Mouse (Mus musculus) MEL (cell line): Measurements from ENCODE around the gene C2. TPM values are rescaled to one million over a fixed set of nuclear protein-coding genes. Genes with fewer than 3 reads are reported as not detected.

Experiments used
- DNase-seq: peaks from one replicate; pipeline ENCODE4 v3.0.0; 2011; ENCODE audit warnings: low read depth, low spot score
- H3K27ac ChIP-seq: 2 replicates; pipeline ENCODE4 v1.5.1; 2012; ENCODE audit warnings: low read depth, mild to moderate bottlenecking, control low read depth, low read length, moderate library complexity; ENCODE audit not compliant: control insufficient read depth
- H3K27me3 ChIP-seq, 2 experiments: fragments of 150-350 bp in 1 of 2; sonication (generic) in 1 of 2; 2 replicates each; pipeline ENCODE4 v1.6.1; 2012; ENCODE audit warnings: low read length in 2 of 2, mild to moderate bottlenecking in 2 of 2, improper control_type of control experiment in 1 of 2, moderate library complexity in 1 of 2; ENCODE audit not compliant: insufficient read depth in 2 of 2, control insufficient read depth in 1 of 2
- H3K36me3 ChIP-seq, 2 experiments: 2 replicates each; pipeline ENCODE4 v1.6.1; 2012 to 2014; ENCODE audit warnings: low read length in 2 of 2, improper control_type of control experiment in 1 of 2, inconsistent platforms in 1 of 2, mild to moderate bottlenecking in 1 of 2; ENCODE audit not compliant: insufficient read depth in 2 of 2, control insufficient read depth in 1 of 2
- H3K4me1 ChIP-seq, 2 experiments: fragments of 150-350 bp in 1 of 2; sonication (generic) in 1 of 2; 2 replicates each; pipeline ENCODE4 v1.6.1; 2012; ENCODE audit warnings: low read length in 2 of 2, improper control_type of control experiment in 1 of 2, mild to moderate bottlenecking in 1 of 2; ENCODE audit not compliant: insufficient read depth in 2 of 2, control insufficient read depth in 1 of 2
- H3K4me3 ChIP-seq, 2 experiments: fragments of 150-350 bp in 1 of 2; sonication (generic) in 1 of 2; 2 replicates each; pipeline ENCODE4 v1.5.1; 2012; ENCODE audit warnings: low read depth in 2 of 2, low read length in 2 of 2, mild to moderate bottlenecking in 2 of 2, moderate library complexity in 2 of 2, control low read depth in 1 of 2, improper control_type of control experiment in 1 of 2; ENCODE audit not compliant: control insufficient read depth in 1 of 2, insufficient read depth in 1 of 2
- H3K79me2 ChIP-seq: 2 replicates; pipeline ENCODE4 v1.6.1; 2012; ENCODE audit warnings: mild to moderate bottlenecking, low read length, moderate library complexity; ENCODE audit not compliant: control insufficient read depth, poor library complexity, insufficient read depth
- H3K9ac ChIP-seq: 2 replicates; pipeline ENCODE4 v1.6.1; 2012; ENCODE audit warnings: low read depth, mild to moderate bottlenecking, control low read depth, low read length, moderate library complexity; ENCODE audit not compliant: control insufficient read depth, poor library complexity, severe bottlenecking
- H3K9me3 ChIP-seq: fragments of 150-350 bp; sonication (generic); replicated peaks from 2 replicates; pipeline ENCODE4 v1.6.1; 2012; ENCODE audit warnings: mild to moderate bottlenecking, low read length, improper control_type of control experiment, moderate library complexity; ENCODE audit not compliant: insufficient read depth
- BHLHE40 ChIP-seq: IDR thresholded peaks from 2 replicates; pipeline ENCODE4 v1.6.1; 2012; ENCODE audit warnings: low read depth, mild to moderate bottlenecking, inconsistent platforms, low read length, improper control_type of control experiment, borderline replicate concordance
- CTCF ChIP-seq, 3 experiments: IDR thresholded peaks in 2 of 3; conservative IDR thresholded peaks in 1 of 3; 2 replicates each; pipeline ENCODE4 v1.5.1; 2011 to 2012; ENCODE audit warnings: low read length in 3 of 3, low read depth in 2 of 3, mild to moderate bottlenecking in 2 of 3, improper control_type of control experiment in 1 of 3, inconsistent platforms in 1 of 3, mixed read lengths in 1 of 3, moderate library complexity in 1 of 3; ENCODE audit not compliant: control insufficient read depth in 1 of 3, insufficient read depth in 1 of 3, poor library complexity in 1 of 3, severe bottlenecking in 1 of 3
- E2F4 ChIP-seq: IDR thresholded peaks from 2 replicates; pipeline ENCODE4 v1.6.1; 2011; ENCODE audit warnings: low read depth, low read length, improper control_type of control experiment, borderline replicate concordance
- ELF1 ChIP-seq: IDR thresholded peaks from 2 replicates; pipeline ENCODE4 v1.6.1; 2014; ENCODE audit warnings: low read depth, mild to moderate bottlenecking, inconsistent platforms, low read length, improper control_type of control experiment, moderate library complexity
- ETS1 ChIP-seq: IDR thresholded peaks from 2 replicates; pipeline ENCODE4 v1.6.1; 2012; ENCODE audit warnings: low read depth, mild to moderate bottlenecking, inconsistent platforms, low read length, improper control_type of control experiment, moderate library complexity
- GABPA ChIP-seq: IDR thresholded peaks from 2 replicates; pipeline ENCODE4 v1.6.1; 2012; ENCODE audit warnings: low read depth, mild to moderate bottlenecking, inconsistent platforms, low read length, improper control_type of control experiment, moderate library complexity
- JUND ChIP-seq: IDR thresholded peaks from 2 replicates; pipeline ENCODE4 v1.6.1; 2011; ENCODE audit warnings: low read depth, mild to moderate bottlenecking, improper control_type of control experiment, low read length
- KAT2A ChIP-seq: conservative IDR thresholded peaks from 2 replicates; pipeline ENCODE4 v1.6.1; 2012; ENCODE audit warnings: low read depth, low read length, improper control_type of control experiment, inconsistent platforms
- MEF2A ChIP-seq: IDR thresholded peaks from 2 replicates; pipeline ENCODE4 v1.6.1; 2014; ENCODE audit warnings: low read depth, mild to moderate bottlenecking, inconsistent platforms, low read length, improper control_type of control experiment; ENCODE audit not compliant: poor library complexity, insufficient replicate concordance, severe bottlenecking; ENCODE audit errors: extremely low read depth
- MXI1 ChIP-seq: IDR thresholded peaks from 2 replicates; pipeline ENCODE4 v1.6.1; 2011; ENCODE audit warnings: mild to moderate bottlenecking, low read depth, low read length, improper control_type of control experiment
- NRF1 ChIP-seq: IDR thresholded peaks from 2 replicates; pipeline ENCODE4 v1.6.1; 2014; ENCODE audit warnings: low read depth, mild to moderate bottlenecking, inconsistent platforms, low read length, improper control_type of control experiment, moderate library complexity; ENCODE audit not compliant: poor library complexity, insufficient read depth, severe bottlenecking
- POLR2AphosphoS2 ChIP-seq: IDR thresholded peaks from 2 replicates; pipeline ENCODE4 v1.6.1; 2011; ENCODE audit warnings: low read length, improper control_type of control experiment
- RAD21 ChIP-seq: IDR thresholded peaks from 2 replicates; pipeline ENCODE4 v1.6.1; 2011; ENCODE audit warnings: mild to moderate bottlenecking, low read depth, low read length, improper control_type of control experiment
- RCOR1 ChIP-seq: IDR thresholded peaks from 2 replicates; pipeline ENCODE4 v1.6.1; 2012; ENCODE audit warnings: low read depth, mild to moderate bottlenecking, inconsistent platforms, low read length, improper control_type of control experiment
- SIN3A ChIP-seq: IDR thresholded peaks from 2 replicates; pipeline ENCODE4 v1.6.1; 2012; ENCODE audit warnings: low read length, improper control_type of control experiment, inconsistent platforms
- SMC3 ChIP-seq: IDR thresholded peaks from 2 replicates; pipeline ENCODE4 v1.6.1; 2011; ENCODE audit warnings: low read depth, low read length, improper control_type of control experiment
- TAL1 ChIP-seq: IDR thresholded peaks from 2 replicates; pipeline ENCODE4 v1.6.1; 2012; ENCODE audit warnings: mild to moderate bottlenecking, inconsistent platforms, low read length, moderate library complexity, mixed read lengths
- TBP ChIP-seq: IDR thresholded peaks from 2 replicates; pipeline ENCODE4 v1.8.0; 2011; ENCODE audit warnings: low read depth, low read length, improper control_type of control experiment
- ZNF384 ChIP-seq: IDR thresholded peaks from 2 replicates; pipeline ENCODE4 v1.6.1; 2012; ENCODE audit warnings: low read depth, mild to moderate bottlenecking, inconsistent platforms, low read length, improper control_type of control experiment
- polyA plus RNA-seq, 2 experiments: library from polyadenylated mRNA; stranded (reverse) in 1 of 2; unstranded in 1 of 2; fragments of >175 nt in 1 of 2; fragments of >200 nt in 1 of 2; gene quantifications; 2 replicates each; pipeline versions ENCODE4 v1.2.1 to v1.2.4; 2012; ENCODE audit warnings: low replicate concordance in 2 of 2, low read depth in 1 of 2; ENCODE audit not compliant: insufficient read length in 2 of 2, insufficient read depth in 1 of 2, missing spikeins in 1 of 2
- total RNA-seq: library from RNA; depleted of rRNA; stranded (reverse); fragments of 300-350 nt; gene quantifications from 2 replicates; pipeline ENCODE4 v1.2.3, GENCODE M21; 2012

Gene C2
- total and polyA plus RNA-seq, 3 experiments = 2.2 to 9.4 TPM; not detected in 1

DNA sequence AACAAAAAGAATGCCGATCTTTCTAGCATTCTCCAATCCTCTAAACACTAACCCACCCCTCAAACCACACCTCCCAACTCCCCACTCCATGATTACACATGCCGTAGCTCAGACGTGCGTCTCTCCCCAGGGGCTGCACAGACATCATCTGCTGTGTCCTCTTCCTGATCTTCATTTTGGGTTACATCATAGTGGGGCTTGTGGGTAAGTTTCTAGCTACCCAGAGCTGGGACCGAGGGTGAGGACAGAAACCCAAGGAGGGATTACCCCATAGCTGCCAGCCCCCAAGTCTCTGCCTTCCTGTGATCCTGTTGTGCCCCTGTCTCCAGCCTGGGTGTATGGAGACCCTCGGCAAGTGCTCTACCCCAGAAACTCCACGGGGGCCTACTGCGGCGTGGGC, 19.1 kb upstream of the C2 start:
- Histone ChIP-seq H3K9ac (no peak overlapping the region), H3K9me3 (no peaks in the 10 kb centered on the region), H3K36me3 (no peaks in the 10 kb centered on the region; a peak in 1 of 4 replicates), H3K27me3 (no peaks in the 10 kb centered on the region)
- no peak for TF ChIP-seq TAL1
- TF ChIP-seq CTCF (IDR thresholded peaks at IDR 0.05 in 2 of 3, conservative IDR thresholded peaks at IDR 0.05 in 1 of 3; ENCODE audit: control insufficient read depth in 1 of 3, insufficient read depth in 1 of 3, low read depth in 2 of 3, low read length in 3 of 3, poor library complexity in 1 of 3, severe bottlenecking in 1 of 3) = no peak
- TF ChIP-seq RAD21 = no peak
- TF ChIP-seq ELF1 = no peak
- no peak for TF ChIP-seq MEF2A
- no peak for TF ChIP-seq NRF1
- TF ChIP-seq JUND = no peak
- TF ChIP-seq SIN3A = no peak
- TF ChIP-seq SMC3 = no peak
- no peak for TF ChIP-seq MXI1
- no peak for TF ChIP-seq GABPA
- TF ChIP-seq BHLHE40 = no peak
- no peak for TF ChIP-seq TBP
- TF ChIP-seq POLR2AphosphoS2 = no peak
- no peak for TF ChIP-seq RCOR1
- no peak for TF ChIP-seq E2F4
- no peak for TF ChIP-seq ETS1
- TF ChIP-seq, all 39 proteins: peak for 0
- Histone ChIP-seq H3K4me3 (no peak overlapping the region), H3K79me2 (no peaks in the 10 kb centered on the region), H3K27ac (no peak overlapping the region), H3K4me1 (peaks cover 0 to 14% of the 10 kb centered on the region in 2 experiments; a peak in 2 of 4 replicates)
- DNase-seq = no peak

DNA sequence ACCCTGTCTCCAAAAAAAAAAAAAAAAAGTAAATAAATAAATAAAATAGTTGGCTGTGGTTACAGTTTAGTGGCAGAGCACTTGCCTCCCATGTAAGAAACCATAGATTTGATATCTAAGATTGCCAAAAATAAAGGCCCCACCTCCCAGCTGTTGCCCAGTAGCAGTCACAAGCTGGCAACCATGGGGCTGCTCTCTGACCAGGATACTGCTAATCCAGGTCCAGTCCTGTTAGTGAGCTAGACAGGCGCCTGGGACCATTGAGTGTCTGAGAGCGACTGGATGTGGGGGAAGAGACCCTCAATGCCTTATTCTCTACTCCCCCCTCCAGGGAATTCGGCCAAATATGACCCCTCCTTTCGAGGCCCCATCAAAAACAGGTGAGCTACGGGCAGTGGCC, 18.3 kb upstream of the C2 start:
- DNase-seq = no peak
- H3K4me3 ChIP-seq = no peak overlapping the region
- no peak overlapping the region for H3K9ac ChIP-seq
- no peaks in the 10 kb centered on the region for H3K9me3 ChIP-seq
- peaks cover 0 to 14% of the 10 kb centered on the region in 2 experiments; a peak in 2 of 4 replicates for H3K4me1 ChIP-seq
- TF ChIP-seq KAT2A (no peak), ZNF384 (0 out of 2 replicates have a peak, but pooled peaks have one; percentile 4)
- no peak overlapping the region for H3K27ac ChIP-seq
- no peaks in the 10 kb centered on the region; a peak in 1 of 4 replicates for H3K36me3 ChIP-seq
- H3K27me3 ChIP-seq = no peaks in the 10 kb centered on the region
- no peaks in the 10 kb centered on the region for H3K79me2 ChIP-seq
